Mouse (Mus musculus): ENCODE measurements around the gene Calhm1. TPM values are rescaled to one million over a fixed set of nuclear protein-coding genes. Genes with fewer than 3 reads are reported as not detected.

Calhm1 gene
- not detected in 2 replicates for polyA plus RNA-seq (2012; rRNA removed)

DNA sequence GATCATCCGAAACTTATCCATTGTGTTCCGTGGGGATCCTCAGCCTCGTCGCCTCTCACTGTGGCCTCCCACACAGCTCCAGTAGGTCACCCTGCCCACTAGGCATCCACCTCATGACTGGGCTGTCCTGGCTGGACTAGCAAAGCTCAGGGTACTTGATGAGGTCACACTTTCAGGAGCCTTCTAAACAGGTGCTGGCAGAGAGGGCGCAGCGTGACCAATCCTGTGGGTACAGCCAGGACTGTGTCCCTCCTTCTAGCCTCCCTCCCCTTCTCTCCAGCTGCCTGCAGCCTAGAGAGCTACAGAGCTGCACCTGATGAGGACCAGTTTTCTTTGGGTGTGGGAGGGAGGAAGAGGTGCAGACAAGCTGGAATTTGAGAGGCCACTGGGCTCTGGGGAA is at the start of gene Calhm1:
TSS of gene Calhm1 (minus strand) at position 101 of the 400 bp plus-strand sequence.

GRCm38 (mm10) chr19:47178431-47179271 is 34.6 kb upstream of the Calhm1 start, which contains the start of gene Neurl1a:
TSS of gene Neurl1a (plus strand) at chr19:47178820.

GRCm38 (mm10) chr19:47157664-47158063 is 13.6 kb upstream of the Calhm1 start, which contains the start of gene Calhm3:
TSS of gene Calhm3 (minus strand) at chr19:47157764.

DNA sequence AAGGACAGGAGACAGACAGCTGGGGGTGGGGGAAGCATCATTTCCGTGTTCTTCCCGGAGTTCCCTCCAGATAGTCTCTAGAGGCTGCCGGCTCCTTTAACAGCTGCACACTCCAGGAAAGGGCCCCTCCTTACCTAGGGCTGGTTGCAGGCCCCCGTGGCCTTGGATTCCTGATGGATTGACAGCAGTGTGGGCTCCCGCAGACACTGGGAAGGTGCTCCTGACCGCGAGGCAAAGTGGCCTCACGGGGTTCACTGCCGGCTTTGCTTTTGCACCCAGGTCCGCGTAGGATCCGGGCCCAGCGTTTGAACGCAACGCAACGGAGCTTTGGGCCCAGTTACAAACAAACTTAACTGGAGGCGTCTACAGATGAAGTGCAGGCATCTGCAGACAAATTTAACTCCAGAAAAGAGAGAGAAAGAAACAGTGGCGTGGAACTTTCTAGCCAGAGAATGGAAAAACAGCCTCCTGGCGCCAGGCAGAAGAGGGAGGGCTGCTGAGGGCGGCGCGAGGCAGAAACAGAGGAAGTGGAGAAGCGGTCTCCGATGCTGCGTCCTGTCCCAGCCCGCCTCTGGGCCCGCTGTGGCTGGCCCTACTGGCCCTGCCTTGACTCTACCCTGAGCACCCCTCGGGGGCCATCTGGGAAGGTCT is 6.2 kb downstream of the Calhm1 start, which contains the start of gene Calhm2:
TSS of gene Calhm2 (minus strand) at position 524 of the 651 bp plus-strand sequence.

Other genes with a start within 250 kb of the Calhm1 start
- gene Ina, start 129.6 kb downstream of the Calhm1 start, polyA plus RNA-seq (2012; rRNA removed), result 142 and 200 TPM in 2 replicates
- gene Nt5c2, start 129.1 kb downstream of the Calhm1 start, polyA plus RNA-seq (2012; rRNA removed), result 36.3 and 43.4 TPM in 2 replicates
- gene Pcgf6, start 93.3 kb downstream of the Calhm1 start, polyA plus RNA-seq (2012; rRNA removed), result 45.2 and 49.3 TPM in 2 replicates
- 7.4 and 11.7 TPM in 2 replicates for gene Taf5, start 76.5 kb downstream of the Calhm1 start, polyA plus RNA-seq (2012; rRNA removed)
- gene Usmg5, start 53.6 kb downstream of the Calhm1 start, polyA plus RNA-seq (2012; rRNA removed), result 336 and 675 TPM in 2 replicates
- 23.1 and 32.7 TPM in 2 replicates for gene Pdcd11, start 53.5 kb downstream of the Calhm1 start, polyA plus RNA-seq (2012; rRNA removed)
- 1.0 and 2.4 TPM in 2 replicates for gene Calhm2, start 6.0 kb downstream of the Calhm1 start, polyA plus RNA-seq (2012; rRNA removed)
- gene Calhm3, start 13.5 kb upstream of the Calhm1 start, polyA plus RNA-seq (2012; rRNA removed), result not detected in 2 replicates
- gene Neurl1a, start 34.6 kb upstream of the Calhm1 start, polyA plus RNA-seq (2012; rRNA removed), result 3.3 and 6.5 TPM in 2 replicates